Mouse (Mus musculus) CD4-positive, CD25-positive, alpha-beta regulatory T cell (primary cell): ENCODE data around the gene Teddm3. TPM values are rescaled to one million over a fixed set of nuclear protein-coding genes. Genes with fewer than 3 reads are reported as not detected.

Experiments used
- polyA plus RNA-seq: library from polyadenylated mRNA; unstranded; fragments of 100-300 nt; shearing (Covaris generic); gene quantifications from one replicate; pipeline ENCODE4 v1.2.1, GENCODE M21; 2017

Gene Teddm3
- 0.34 TPM for polyA plus RNA-seq

DNA sequence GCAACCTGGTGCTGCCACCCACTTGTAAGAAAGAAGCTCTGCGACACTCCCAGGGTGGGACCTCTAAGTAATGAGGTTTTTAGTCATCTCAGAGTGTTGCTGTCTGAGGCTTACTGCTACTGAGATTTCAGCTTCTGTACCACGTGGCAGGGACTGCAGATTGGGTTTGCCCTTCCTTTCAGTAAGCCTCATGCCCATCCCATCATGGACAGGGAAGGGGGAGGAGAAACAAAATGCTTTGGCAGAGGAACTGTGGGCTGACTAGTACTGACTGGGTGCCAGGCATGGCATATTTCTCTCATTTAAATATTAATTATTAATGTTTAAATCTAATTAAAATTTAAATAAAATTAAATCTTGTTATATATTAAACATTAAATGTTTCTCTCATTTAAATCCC, at the start of gene Teddm3:
TSS of gene Teddm3 (minus strand) at position 101 of the 400 bp plus-strand sequence.

Other genes with a start within 250 kb of the Teddm3 start
- gene Ephb3, start 50.8 kb upstream of the Teddm3 start, polyA plus RNA-seq, result 0.07 TPM